12 mouse cellular contexts compared by ENCODE assay signal in genomic region chr4:149496612-149497011, GRCm38 (mm10). TPM values are rescaled to one million over a fixed set of nuclear protein-coding genes. Genes with fewer than 3 reads are reported as not detected.
DNase-seq lines count a peak whose midpoint lies in the region; ATAC-seq and TF ChIP-seq lines count a peak whose summit lies in the region.
"Had no signal": no experiment of that assay in that cellular context is flagged by ENCODE, and none has a peak within 500 bp of the region (broad histone marks: within the 10 kb centered on the region; RNA-seq: fewer than 3 reads in every experiment).

No protein-coding gene starts in this region.

- peak overlapping the region; percentile 68 for H3K27ac ChIP-seq in embryonic facial prominence, embryonic 14.5 days (replicated peaks; ENCODE audit: low read depth, low read length)
- peak overlapping the region; percentile 45; the same call in 1 of the 2 replicates for H3K27ac ChIP-seq in hindbrain, embryonic 16.5 days (ENCODE audit: low read depth, low read length)
- peak overlapping the region; percentile 60; the same call in 1 of the 2 replicates for H3K27ac ChIP-seq in midbrain, postnatal 0 days (ENCODE audit: low read depth, low read length)
- no peak overlapping the region for H3K27ac ChIP-seq in liver, embryonic 11.5 days (ENCODE audit: low read depth, low read length)

- no peak overlapping the region for H3K9ac ChIP-seq in embryonic facial prominence, embryonic 14.5 days (ENCODE audit: low read depth, low read length)
- no peak overlapping the region for H3K9ac ChIP-seq in hindbrain, embryonic 16.5 days (ENCODE audit: low read depth, low read length)
- no peak overlapping the region for H3K9ac ChIP-seq in midbrain, postnatal 0 days (replicated peaks; ENCODE audit: low read length, poor library complexity, severe bottlenecking)
- H3K9ac ChIP-seq in liver, embryonic 11.5 days (ENCODE audit: low read depth, low read length): no peak overlapping the region

- no peaks in the 10 kb centered on the region for H3K4me1 ChIP-seq in embryonic facial prominence, embryonic 14.5 days (ENCODE audit: control insufficient read depth, insufficient read depth, low read length)
- H3K4me1 ChIP-seq in hindbrain, embryonic 16.5 days (ENCODE audit: control insufficient read depth, insufficient read depth, low read depth, low read length): no peaks in the 10 kb centered on the region
- H3K4me1 ChIP-seq in midbrain, postnatal 0 days (ENCODE audit: insufficient read depth, low read length): no peaks in the 10 kb centered on the region
- no peaks in the 10 kb centered on the region; the same call in 1 of the 2 replicates for H3K4me1 ChIP-seq in liver, embryonic 11.5 days (replicated peaks; ENCODE audit: control insufficient read depth, insufficient read depth, low read length)

- H3K4me2 ChIP-seq in embryonic facial prominence, embryonic 14.5 days (ENCODE audit: low read depth, low read length): no peak overlapping the region
- no peak overlapping the region for H3K4me2 ChIP-seq in hindbrain, embryonic 16.5 days (ENCODE audit: low read length)
- H3K4me2 ChIP-seq in midbrain, postnatal 0 days (ENCODE audit: low read depth, low read length, poor library complexity, severe bottlenecking): no peak overlapping the region
- H3K4me2 ChIP-seq in liver, embryonic 11.5 days: no peak overlapping the region

- ATAC-seq in embryonic facial prominence, embryonic 14.5 days (ENCODE audit: low read depth): peak; percentile 80
- peak; percentile 85 for ATAC-seq in hindbrain, embryonic 16.5 days
- ATAC-seq in midbrain, postnatal 0 days (ENCODE audit: low FRiP score): peak; percentile 54; the same call in 1 of the 2 replicates
- ATAC-seq in liver, embryonic 11.5 days (replicated peaks; ENCODE audit: low FRiP score): no peak

- 18% methylated on average over 2 of the region's 2 CpGs for WGBS in embryonic facial prominence, embryonic 14.5 days
- WGBS in hindbrain, embryonic 16.5 days: 2% methylated on average over 2 of the region's 2 CpGs
- WGBS in midbrain, postnatal 0 days: 12% methylated on average over 2 of the region's 2 CpGs
- WGBS in liver, embryonic 11.5 days: 87% methylated on average over 2 of the region's 2 CpGs

- H3K27me3 ChIP-seq in embryonic facial prominence, embryonic 14.5 days (replicated peaks; ENCODE audit: control insufficient read depth, insufficient read depth, low read length): no peaks in the 10 kb centered on the region
- no peaks in the 10 kb centered on the region for H3K27me3 ChIP-seq in hindbrain, embryonic 16.5 days (replicated peaks; ENCODE audit: control insufficient read depth, insufficient read depth, low read length)
- H3K27me3 ChIP-seq in midbrain, postnatal 0 days (ENCODE audit: insufficient read depth, low read length): no peaks in the 10 kb centered on the region
- H3K27me3 ChIP-seq in liver, embryonic 11.5 days (replicated peaks; ENCODE audit: control insufficient read depth, insufficient read depth, low read length): no peaks in the 10 kb centered on the region

- no peaks in the 10 kb centered on the region for H3K9me3 ChIP-seq in embryonic facial prominence, embryonic 14.5 days (ENCODE audit: control insufficient read depth, low read length)
- no peaks in the 10 kb centered on the region for H3K9me3 ChIP-seq in hindbrain, embryonic 16.5 days (ENCODE audit: control insufficient read depth, low read length)
- H3K9me3 ChIP-seq in midbrain, postnatal 0 days (ENCODE audit: low read length): no peaks in the 10 kb centered on the region
- H3K9me3 ChIP-seq in liver, embryonic 11.5 days (ENCODE audit: control insufficient read depth, low read length): no peaks in the 10 kb centered on the region

- peaks cover 77% of the 10 kb centered on the region for H3K36me3 ChIP-seq in embryonic facial prominence, embryonic 14.5 days (ENCODE audit: control insufficient read depth, insufficient read depth, low read length)
- H3K36me3 ChIP-seq in hindbrain, embryonic 16.5 days (ENCODE audit: control insufficient read depth, insufficient read depth, low read length): peaks cover 17% of the 10 kb centered on the region; the same call in 1 of the 2 replicates
- peaks cover 42% of the 10 kb centered on the region for H3K36me3 ChIP-seq in midbrain, postnatal 0 days (ENCODE audit: insufficient read depth, low read length)
- peaks cover 19% of the 10 kb centered on the region for H3K36me3 ChIP-seq in liver, embryonic 11.5 days (ENCODE audit: control insufficient read depth, insufficient read depth, low read length)

- H3K4me3 ChIP-seq in embryonic facial prominence, embryonic 14.5 days (ENCODE audit: low read depth, low read length): no peak overlapping the region
- no peak overlapping the region for H3K4me3 ChIP-seq in hindbrain, embryonic 16.5 days (ENCODE audit: low read length)
- H3K4me3 ChIP-seq in midbrain, postnatal 0 days (ENCODE audit: low read depth, low read length): no peak overlapping the region
- no peak overlapping the region for H3K4me3 ChIP-seq in liver, embryonic 11.5 days (ENCODE audit: low read depth, low read length)

- peak; percentile 38 for DNase-seq in layer of hippocampus, adult 11-12 months (ENCODE audit: low spot score)
- no peak for DNase-seq in layer of hippocampus, postnatal 25 days (ENCODE audit: extremely low spot score in 1 of 2, low spot score in 1 of 2)
- DNase-seq in embryonic facial prominence, embryonic 14.5 days (ENCODE audit: low spot score): peak; percentile 78
- DNase-seq in midbrain, postnatal 0 days (ENCODE audit: low spot score): peak; percentile 70
- DNase-seq in cerebellum, postnatal 4 days (ENCODE audit: low spot score in 2 of 2): no peak
- DNase-seq in liver, embryonic 11.5 days (ENCODE audit: low spot score): no peak
- no peak for DNase-seq in ovary, postnatal 10 days (ENCODE audit: low spot score)
- DNase-seq: kidney, postnatal 4 days; lung, adult 18-20 months had no signal

- TF ChIP-seq CTCF in midbrain, postnatal 0 days (IDR thresholded peaks at IDR 0.05): no peak

RNA-seq across cellular contexts. Expression of gene Lzic, which starts 11.6 kb away (rescaled TPM):
- 10 to 100 TPM; 19.5 to 21.5 TPM for total RNA-seq in layer of hippocampus, postnatal 25 days (2021)
- polyA plus RNA-seq in embryonic facial prominence, embryonic 14.5 days (2014; fragmentation: Nextera tagmentation; extraction: Ambion mirVana): 45.1 and 48.1 TPM in 2 replicates
- 42.2 TPM in 2 replicates for polyA plus RNA-seq in hindbrain, embryonic 16.5 days (2015; fragmentation: Nextera tagmentation; extraction: Ambion mirVana)
- 44.3 and 54.7 TPM in 2 replicates for total RNA-seq in midbrain, postnatal 0 days (2014; rRNA removed)
- polyA plus RNA-seq in midbrain, postnatal 0 days (2015; fragmentation: Nextera tagmentation; extraction: Ambion mirVana): 34.4 and 39.3 TPM in 2 replicates
- polyA plus RNA-seq in liver, embryonic 11.5 days (2014; fragmentation: Nextera tagmentation; extraction: Ambion mirVana): 41.8 and 43.6 TPM in 2 replicates

RNA-seq across cellular contexts. Expression of gene Nmnat1, which starts 11.6 kb away (rescaled TPM):
- total RNA-seq in layer of hippocampus, postnatal 25 days (2021): 1 to 10 TPM; 8.0 to 8.4 TPM
- polyA plus RNA-seq in embryonic facial prominence, embryonic 14.5 days (2014; fragmentation: Nextera tagmentation; extraction: Ambion mirVana): 7.2 and 8.9 TPM in 2 replicates
- polyA plus RNA-seq in hindbrain, embryonic 16.5 days (2015; fragmentation: Nextera tagmentation; extraction: Ambion mirVana): 7.7 and 9.1 TPM in 2 replicates
- 2.9 and 6.3 TPM in 2 replicates for total RNA-seq in midbrain, postnatal 0 days (2014; rRNA removed)
- polyA plus RNA-seq in midbrain, postnatal 0 days (2015; fragmentation: Nextera tagmentation; extraction: Ambion mirVana): 4.1 and 4.3 TPM in 2 replicates
- polyA plus RNA-seq in liver, embryonic 11.5 days (2014; fragmentation: Nextera tagmentation; extraction: Ambion mirVana): 13.0 and 14.3 TPM in 2 replicates

RNA-seq across cellular contexts. Expression of gene Tmem274, which starts 19.4 kb away (rescaled TPM):
- not detected for total RNA-seq in layer of hippocampus, postnatal 25 days (2021)
- polyA plus RNA-seq in embryonic facial prominence, embryonic 14.5 days (2014; fragmentation: Nextera tagmentation; extraction: Ambion mirVana): not detected in 2 replicates
- polyA plus RNA-seq in hindbrain, embryonic 16.5 days (2015; fragmentation: Nextera tagmentation; extraction: Ambion mirVana): 0.45 TPM in 1 of 2 replicates, not detected in the other
- total RNA-seq in midbrain, postnatal 0 days (2014; rRNA removed): not detected in 2 replicates
- polyA plus RNA-seq in midbrain, postnatal 0 days (2015; fragmentation: Nextera tagmentation; extraction: Ambion mirVana): not detected in 2 replicates
- polyA plus RNA-seq in liver, embryonic 11.5 days (2014; fragmentation: Nextera tagmentation; extraction: Ambion mirVana): 0.31 TPM in 1 of 2 replicates, not detected in the other
- total RNA-seq: monocyte, adult 5-6 weeks had no signal
- polyA plus RNA-seq: heart, embryonic 14.5 days had no signal

RNA-seq across cellular contexts. Expression of gene Ctnnbip1, which starts 21.4 kb away (rescaled TPM):
- 10 to 100 TPM; 39.5 to 41.1 TPM for total RNA-seq in layer of hippocampus, postnatal 25 days (2021)
- 68.7 and 81.8 TPM in 2 replicates for polyA plus RNA-seq in embryonic facial prominence, embryonic 14.5 days (2014; fragmentation: Nextera tagmentation; extraction: Ambion mirVana)
- polyA plus RNA-seq in hindbrain, embryonic 16.5 days (2015; fragmentation: Nextera tagmentation; extraction: Ambion mirVana): 98.6 and 106 TPM in 2 replicates
- total RNA-seq in midbrain, postnatal 0 days (2014; rRNA removed): 105 and 109 TPM in 2 replicates
- 116 and 117 TPM in 2 replicates for polyA plus RNA-seq in midbrain, postnatal 0 days (2015; fragmentation: Nextera tagmentation; extraction: Ambion mirVana)
- polyA plus RNA-seq in liver, embryonic 11.5 days (2014; fragmentation: Nextera tagmentation; extraction: Ambion mirVana): 21.4 and 24.6 TPM in 2 replicates

RNA-seq across cellular contexts. Expression of gene Rbp7, which starts 41.8 kb away (rescaled TPM):
- total RNA-seq in layer of hippocampus, postnatal 25 days (2021): not detected
- polyA plus RNA-seq in embryonic facial prominence, embryonic 14.5 days (2014; fragmentation: Nextera tagmentation; extraction: Ambion mirVana): 1.2 and 2.5 TPM in 2 replicates
- not detected in 2 replicates for polyA plus RNA-seq in hindbrain, embryonic 16.5 days (2015; fragmentation: Nextera tagmentation; extraction: Ambion mirVana)
- total RNA-seq in midbrain, postnatal 0 days (2014; rRNA removed): not detected in 2 replicates
- polyA plus RNA-seq in midbrain, postnatal 0 days (2015; fragmentation: Nextera tagmentation; extraction: Ambion mirVana): 0.44 and 0.49 TPM in 2 replicates
- polyA plus RNA-seq in liver, embryonic 11.5 days (2014; fragmentation: Nextera tagmentation; extraction: Ambion mirVana): not detected in 2 replicates
- total RNA-seq: monocyte, adult 5-6 weeks had no signal

Comparison
In these comparisons a context has a peak if more than half of its experiments do, and no peak if none do; other contexts are left out.
1. DNase-seq: peak in layer of hippocampus, adult 11-12 months (single experiment), embryonic facial prominence, embryonic 14.5 days (single experiment) and midbrain, postnatal 0 days (single experiment); none in layer of hippocampus, postnatal 25 days (0 of 2), cerebellum, postnatal 4 days (0 of 2), liver, embryonic 11.5 days (single experiment) and ovary, postnatal 10 days (single experiment).